Mouse (Mus musculus): ENCODE data around the gene Hoxb6.

DNA sequence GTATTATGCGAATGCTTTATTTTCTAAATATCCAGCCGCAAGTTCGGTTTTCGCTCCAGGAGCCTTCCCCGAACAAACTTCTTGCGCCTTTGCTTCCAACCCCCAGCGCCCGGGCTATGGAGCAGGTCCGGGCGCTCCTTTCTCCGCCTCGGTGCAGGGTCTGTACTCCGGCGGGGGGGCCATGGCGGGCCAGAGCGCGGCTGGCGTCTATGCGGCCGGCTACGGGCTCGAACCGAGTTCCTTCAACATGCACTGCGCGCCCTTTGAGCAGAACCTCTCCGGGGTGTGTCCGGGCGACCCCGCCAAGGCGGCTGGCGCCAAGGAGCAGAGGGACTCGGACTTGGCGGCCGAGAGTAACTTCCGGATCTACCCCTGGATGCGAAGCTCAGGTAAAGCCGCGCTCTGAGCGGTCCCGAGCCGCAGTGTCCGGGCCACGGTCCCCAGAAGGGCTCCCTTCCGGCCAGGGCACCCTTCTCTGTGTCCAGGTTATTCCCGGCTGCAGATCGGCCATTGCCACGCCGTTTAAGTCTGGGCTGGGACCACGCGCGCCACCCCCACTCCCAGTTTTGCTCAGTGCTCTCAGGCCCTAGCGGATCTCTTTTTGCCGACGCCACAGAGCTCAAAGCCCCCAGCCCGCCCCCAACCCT lies 5.4 kb upstream of the Hoxb6 start:
- TF ChIP-seq USF1 (IDR thresholded peaks at IDR 0.05; ENCODE audit: low read depth) (no peak), POLR2AphosphoS2 (IDR thresholded peaks at IDR 0.05; ENCODE audit: insufficient read length, low read depth) (no peak), POLR2A (IDR thresholded peaks at IDR 0.05; ENCODE audit: insufficient read length, low read depth) (no peak), MYOG (IDR thresholded peaks at IDR 0.05; ENCODE audit: control insufficient read depth in 1 of 3, insufficient read depth in 1 of 3, insufficient read length in 2 of 3, low read depth in 2 of 3) (no peak), MAX (IDR thresholded peaks at IDR 0.05; ENCODE audit: low read depth) (no peak)
